ENCODE assay signal across 31 mouse cellular contexts in genomic region chr6:105447208-105447607, GRCm38 (mm10).
"Had no signal": no experiment of that assay in that cellular context is flagged by ENCODE, and none has a peak within 500 bp of the region (broad histone marks: within the 10 kb centered on the region; RNA-seq: fewer than 3 reads in every experiment).

No protein-coding gene starts in this region.

- H3K4me2 ChIP-seq: heart, embryonic 11.5 days; heart, embryonic 12.5 days; heart, embryonic 13.5 days; heart, embryonic 15.5 days; hindbrain, embryonic 12.5 days; hindbrain, embryonic 13.5 days; hindbrain, embryonic 14.5 days; hindbrain, embryonic 15.5 days; intestine, embryonic 15.5 days; kidney, embryonic 15.5 days had no signal

- H3K4me1 ChIP-seq: heart, embryonic 12.5 days; heart, embryonic 13.5 days; heart, embryonic 15.5 days; hindbrain, embryonic 10.5 days; hindbrain, embryonic 12.5 days; hindbrain, embryonic 13.5 days; hindbrain, embryonic 15.5 days; intestine, embryonic 15.5 days; kidney, embryonic 15.5 days had no signal

- H3K36me3 ChIP-seq: heart, embryonic 12.5 days; heart, embryonic 13.5 days; heart, embryonic 15.5 days; hindbrain, embryonic 10.5 days; hindbrain, embryonic 12.5 days; hindbrain, embryonic 13.5 days; hindbrain, embryonic 15.5 days; intestine, embryonic 15.5 days; kidney, embryonic 15.5 days had no signal

- H3K9ac ChIP-seq: heart, embryonic 12.5 days; heart, embryonic 13.5 days; heart, embryonic 15.5 days; hindbrain, embryonic 12.5 days; hindbrain, embryonic 13.5 days; hindbrain, embryonic 14.5 days; hindbrain, embryonic 15.5 days; intestine, embryonic 15.5 days; kidney, embryonic 15.5 days had no signal

- H3K9me3 ChIP-seq: heart, embryonic 12.5 days; heart, embryonic 13.5 days; heart, embryonic 15.5 days; hindbrain, embryonic 10.5 days; hindbrain, embryonic 12.5 days; hindbrain, embryonic 13.5 days; hindbrain, embryonic 15.5 days; intestine, embryonic 15.5 days; kidney, embryonic 15.5 days had no signal

- H3K27ac ChIP-seq: heart, embryonic 13.5 days; heart, embryonic 15.5 days; hindbrain, embryonic 10.5 days; hindbrain, embryonic 12.5 days; hindbrain, embryonic 13.5 days; hindbrain, embryonic 14.5 days; hindbrain, embryonic 15.5 days; hindbrain, postnatal 0 days; intestine, embryonic 15.5 days; kidney, embryonic 15.5 days; kidney, postnatal 0 days; layer of hippocampus, adult 2 months; left cerebral cortex, adult 2 months had no signal

- H3K4me3 ChIP-seq: heart, embryonic 12.5 days; heart, embryonic 13.5 days; heart, embryonic 15.5 days; hindbrain, embryonic 10.5 days; hindbrain, embryonic 12.5 days; hindbrain, embryonic 13.5 days; hindbrain, embryonic 15.5 days; intestine, embryonic 15.5 days; kidney, embryonic 15.5 days; layer of hippocampus, adult 2 months; left cerebral cortex, adult 2 months had no signal

- DNase-seq: heart, postnatal 10 days; heart, postnatal 14 days; heart, postnatal 36 days; heart, postnatal 4 days; kidney, adult 11 months; kidney, adult 18-20 months; kidney, adult 2 months; kidney, adult 8-10 months; kidney, adult 9 months; kidney, postnatal 10 days; kidney, postnatal 14 days; kidney, postnatal 25 days; kidney, postnatal 36 days; kidney, postnatal 4 days; layer of hippocampus, adult 9-11 months; layer of hippocampus, postnatal 36 days had no signal

- H3K27me3 ChIP-seq: heart, embryonic 12.5 days; heart, embryonic 13.5 days; heart, embryonic 15.5 days; hindbrain, embryonic 12.5 days; hindbrain, embryonic 13.5 days; hindbrain, embryonic 15.5 days; intestine, embryonic 15.5 days; kidney, embryonic 15.5 days had no signal
